Mouse (Mus musculus): Measurements from ENCODE around the gene Bcl2l15. TPM values are rescaled to one million over a fixed set of nuclear protein-coding genes. Genes with fewer than 3 reads are reported as not detected.
"Not testable (repeated sequence)": the region's sequence is repeated elsewhere in the genome, so short reads cannot be mapped to it uniquely, and the experiment has no call there.

Gene Bcl2l15
- total RNA-seq, 4 experiments from 2014 or later = not detected

DNA sequence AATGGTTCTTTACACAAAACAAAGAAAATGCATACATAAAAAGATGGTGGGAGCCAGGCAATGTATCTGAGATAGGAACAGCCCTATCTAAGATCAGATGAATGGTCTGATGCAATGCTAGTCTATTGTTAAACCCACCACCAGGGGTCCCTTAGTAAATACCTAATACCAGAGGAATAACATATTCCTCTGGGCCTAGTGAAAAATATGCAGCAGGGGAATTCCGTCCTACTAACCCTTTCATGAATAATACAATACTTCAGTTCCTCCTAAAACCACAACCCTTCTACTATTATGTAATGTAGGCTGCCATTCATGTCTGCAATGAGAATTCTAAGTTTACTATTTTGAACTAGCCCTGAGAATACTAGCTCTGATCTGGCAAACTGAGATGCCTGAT lies 1.7 kb upstream of the Bcl2l15 start:
- not testable (repeated sequence) for DNase-seq (ENCODE audit: low spot score in 2 of 2)

DNA sequence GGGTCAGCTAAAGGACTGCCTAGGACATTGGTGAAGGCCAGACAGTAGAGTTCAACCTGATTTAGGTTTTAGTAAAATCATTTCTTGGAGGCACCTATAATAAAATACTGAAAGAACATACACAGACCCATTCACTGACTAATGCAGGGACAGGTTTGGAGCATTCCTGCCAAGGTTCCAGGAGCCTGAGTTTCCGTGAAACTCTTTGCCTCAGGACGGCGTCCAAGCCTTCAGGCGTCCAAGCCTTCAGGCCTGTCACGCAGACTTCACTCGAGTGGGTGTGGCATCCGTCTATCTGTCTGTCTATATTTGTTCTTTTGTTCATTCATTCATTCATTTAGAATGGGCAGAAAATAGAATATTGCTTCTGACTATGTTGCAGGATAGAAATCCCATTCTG lies 1.3 kb upstream of the Bcl2l15 start:
- DNase-seq (ENCODE audit: low spot score in 2 of 2) = no peak

DNA sequence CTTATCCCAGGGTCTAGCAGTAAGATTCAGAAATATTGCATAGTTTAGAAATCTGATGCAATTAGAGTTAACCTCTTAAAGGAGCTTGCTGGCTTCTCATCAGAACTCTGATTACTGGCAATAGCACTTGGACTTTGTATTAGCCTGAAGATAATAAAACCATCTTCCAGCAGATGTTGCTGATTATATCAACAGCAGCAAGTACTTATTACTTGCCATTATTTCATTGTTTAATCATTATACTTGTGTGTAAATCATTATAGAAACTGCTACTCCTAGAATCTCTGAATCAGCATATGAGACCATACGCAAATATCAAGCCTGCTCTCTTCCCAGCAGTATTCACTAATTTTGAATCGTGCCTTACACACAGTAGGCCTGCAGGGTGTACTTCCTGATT lies 1.6 kb downstream of the Bcl2l15 start:
- DNase-seq (ENCODE audit: low spot score in 2 of 2) = no peak

DNA sequence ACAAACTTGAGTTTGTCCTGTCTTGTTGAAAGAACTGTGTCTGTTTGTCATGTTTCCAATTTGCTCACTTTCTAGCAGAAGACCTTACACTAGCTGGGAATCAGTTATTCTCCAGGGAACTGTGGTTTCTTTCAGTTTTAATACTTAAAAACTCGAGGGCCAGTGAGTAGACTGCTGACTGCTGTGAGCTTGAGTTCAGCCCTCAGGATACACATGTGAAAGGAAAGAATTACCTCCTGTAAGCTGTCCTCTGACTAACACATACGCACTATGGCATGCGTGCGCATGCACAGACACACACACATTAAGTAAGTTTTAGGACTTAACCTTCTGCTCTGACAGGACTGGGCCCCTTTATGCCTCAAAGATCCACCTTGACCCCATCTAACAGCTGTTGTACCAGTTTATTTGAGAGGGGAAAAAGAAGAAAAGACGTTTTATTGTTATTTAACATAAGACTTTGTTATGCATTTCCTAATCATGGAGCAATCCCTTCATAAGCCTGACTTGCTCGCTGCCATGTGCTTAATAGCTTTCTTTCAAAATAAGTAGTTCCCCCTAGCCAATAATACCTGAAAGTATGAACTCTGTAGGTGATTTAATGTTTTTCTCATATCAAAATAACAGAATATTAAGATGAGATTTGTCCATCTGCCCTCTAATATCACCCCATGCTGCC lies 3.0 kb downstream of the Bcl2l15 start:
- DNase-seq (ENCODE audit: low spot score in 2 of 2) = no peak

DNA sequence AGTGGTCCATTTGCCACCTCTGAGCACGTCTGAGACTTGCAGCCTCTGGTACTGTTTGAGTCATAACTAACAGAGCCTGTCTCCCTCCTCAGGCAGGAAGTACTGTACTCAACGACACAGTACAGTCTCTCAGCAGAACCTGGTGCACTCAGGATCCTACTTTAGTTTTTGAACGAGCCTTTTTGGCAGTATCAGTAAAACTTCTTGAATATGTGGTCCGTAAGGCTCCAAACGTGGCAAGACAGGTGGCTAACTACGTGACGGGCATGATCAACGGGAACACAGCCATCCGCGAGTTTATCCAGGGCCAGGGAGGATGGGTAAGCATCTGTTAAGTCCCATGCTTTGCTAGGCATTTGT lies 3.5 kb downstream of the Bcl2l15 start:
- DNase-seq (ENCODE audit: low spot score in 2 of 2) = no peak

DNA sequence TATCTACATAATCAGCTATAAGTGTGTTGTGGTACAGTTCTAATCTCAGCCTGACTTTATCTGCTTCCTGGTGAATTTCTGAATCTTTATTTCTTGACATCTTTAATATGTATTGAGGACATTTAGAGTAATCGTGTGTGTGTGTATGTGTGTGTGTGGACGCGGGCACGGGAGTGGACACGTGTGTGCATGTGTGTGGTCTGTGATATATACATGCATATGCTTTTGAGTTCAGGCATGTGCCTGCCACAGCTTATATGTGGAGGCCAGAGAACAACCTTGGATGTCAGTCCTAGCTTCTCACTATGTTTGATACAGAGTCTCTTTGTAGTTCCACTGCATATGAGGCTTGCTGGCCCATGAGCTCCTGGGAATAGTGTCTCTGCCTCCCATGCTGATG lies 4.1 kb downstream of the Bcl2l15 start:
- no peak for DNase-seq (ENCODE audit: low spot score in 2 of 2)

DNA sequence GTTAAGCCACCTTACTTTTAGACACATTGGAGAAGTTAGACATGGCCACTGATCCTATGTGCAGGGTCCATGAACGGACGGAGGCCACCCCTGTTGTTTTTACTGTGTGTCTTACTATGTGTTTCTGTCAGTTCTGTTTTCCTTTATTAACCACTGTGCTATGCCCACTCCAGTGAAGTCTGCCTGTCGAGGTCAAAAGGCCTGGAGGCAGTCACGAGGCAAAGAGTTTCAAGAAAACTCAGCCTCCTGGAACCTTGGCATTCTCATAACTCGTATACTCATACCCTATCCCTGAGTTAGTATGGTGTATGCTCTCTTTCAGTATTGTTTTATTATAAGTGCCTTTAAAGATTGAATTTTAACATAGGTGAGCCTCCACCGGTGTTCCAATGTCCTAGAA lies 7.3 kb downstream of the Bcl2l15 start:
- DNase-seq (ENCODE audit: low spot score in 2 of 2) = no peak

DNA sequence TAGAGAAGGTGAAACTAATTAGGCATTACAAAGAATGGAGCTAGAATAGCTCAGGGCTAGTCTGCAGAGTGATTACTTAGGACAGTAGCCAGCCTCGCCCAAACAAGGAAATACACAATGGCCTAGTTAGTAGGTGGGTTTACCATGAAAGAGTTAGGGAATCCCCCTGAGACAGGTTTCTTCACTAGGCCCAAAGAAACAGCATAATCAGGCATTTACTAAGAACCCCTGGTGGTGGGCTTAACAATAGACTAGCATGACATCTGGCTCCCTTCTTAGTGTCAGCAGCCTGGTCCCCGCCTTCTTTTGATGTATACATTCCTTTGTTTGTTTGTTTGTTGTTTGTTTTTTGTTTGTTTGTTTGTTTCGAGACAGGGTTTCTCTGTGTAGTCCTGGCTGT lies 7.8 kb downstream of the Bcl2l15 start:
- DNase-seq (ENCODE audit: low spot score in 2 of 2) = not testable (repeated sequence)

DNA sequence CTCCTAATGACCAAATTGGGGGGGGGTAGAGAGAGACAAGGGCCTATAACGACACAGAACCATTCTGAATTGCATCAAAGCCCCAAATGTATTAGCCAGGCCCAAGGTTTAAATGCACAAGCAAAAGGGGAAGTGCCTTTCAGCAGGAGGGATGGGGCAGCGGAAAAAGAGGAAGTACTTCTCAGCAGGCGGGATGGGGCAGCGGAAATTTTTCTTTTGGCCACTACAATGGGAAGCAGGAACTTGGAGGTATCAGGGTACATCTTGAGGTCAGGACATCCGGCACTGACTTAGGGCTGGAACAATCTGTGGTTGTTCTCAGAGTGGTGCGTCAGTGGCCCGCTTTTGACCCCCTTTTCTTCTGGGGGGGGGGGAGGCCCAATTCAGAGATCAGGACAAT lies 8.5 kb downstream of the Bcl2l15 start:
- not testable (repeated sequence) for DNase-seq (ENCODE audit: low spot score in 2 of 2)

DNA sequence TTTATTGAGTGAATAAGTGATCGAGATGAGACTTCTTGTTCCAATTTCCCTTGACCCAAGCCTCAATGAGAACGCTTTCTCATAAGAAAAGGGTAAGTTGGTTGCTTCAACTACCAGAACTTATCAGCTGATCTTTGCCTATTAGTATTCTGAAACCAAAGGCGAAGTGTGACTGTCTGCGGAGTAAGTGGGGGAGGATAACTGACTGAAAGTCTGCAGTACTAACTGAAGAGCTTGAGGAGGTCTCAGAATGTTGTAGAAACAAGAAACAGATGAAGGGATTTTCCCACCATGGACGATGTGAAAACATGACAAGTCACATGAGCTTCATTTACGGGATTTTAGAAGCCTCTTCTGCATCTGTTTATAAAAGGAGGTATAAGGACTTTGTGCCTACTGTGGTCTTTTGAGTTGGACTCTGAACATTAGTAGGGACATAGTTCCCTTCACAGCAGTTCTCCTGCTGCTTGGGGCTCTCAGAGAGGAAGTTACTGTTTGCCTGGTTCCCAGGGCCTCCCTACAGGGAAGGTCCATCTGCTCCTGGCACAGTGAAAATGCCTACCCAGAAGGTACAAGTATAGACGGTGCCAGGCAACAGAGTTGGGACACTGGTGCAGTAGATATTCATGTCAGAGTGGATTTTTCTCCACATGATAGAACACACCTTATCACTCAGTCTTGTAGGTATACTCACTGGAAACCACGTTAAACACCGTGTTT lies 18.4 kb downstream of the Bcl2l15 start:
- DNase-seq (ENCODE audit: low spot score in 2 of 2) = no peak

DNA sequence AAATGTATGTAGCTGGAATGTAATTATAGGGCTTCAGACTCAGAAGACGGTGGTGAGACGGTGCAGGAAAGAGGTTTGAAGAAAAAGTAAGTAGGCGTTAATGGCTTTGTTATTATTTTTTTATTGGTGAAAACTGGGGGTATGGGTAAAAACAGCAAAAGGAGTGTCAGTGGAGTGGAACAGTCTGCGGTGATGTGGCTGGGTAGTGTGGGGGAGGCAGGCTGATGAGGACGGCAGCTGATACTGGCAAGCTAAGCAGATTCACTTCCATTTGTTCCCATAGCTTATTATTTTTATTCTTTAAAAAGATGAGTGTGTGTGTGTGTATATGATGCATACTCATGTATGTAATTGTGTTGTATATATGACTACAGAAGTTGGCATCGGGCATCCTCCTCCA lies 19.1 kb downstream of the Bcl2l15 start:
- no peak for DNase-seq (ENCODE audit: low spot score in 2 of 2)

DNA sequence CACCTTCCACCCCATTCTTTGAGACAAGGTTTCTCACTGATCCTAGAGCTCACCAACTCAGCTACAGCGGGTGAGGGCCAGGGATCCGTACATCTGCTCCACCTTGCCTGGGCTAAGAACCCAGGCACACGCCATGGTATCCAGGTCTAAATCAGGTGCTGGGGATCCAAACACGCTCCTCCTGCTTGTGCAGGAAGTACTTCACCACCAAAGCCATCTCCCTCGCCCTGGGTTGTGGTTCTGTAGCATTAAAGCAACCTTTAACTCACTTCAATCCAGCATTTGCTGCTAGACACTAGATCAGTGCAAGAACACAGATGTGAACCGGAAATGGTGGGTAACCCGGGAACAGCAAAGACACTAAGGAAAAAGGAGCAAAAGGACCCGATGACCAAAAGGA lies 19.5 kb downstream of the Bcl2l15 start:
- DNase-seq (ENCODE audit: low spot score in 2 of 2) = no peak

DNA sequence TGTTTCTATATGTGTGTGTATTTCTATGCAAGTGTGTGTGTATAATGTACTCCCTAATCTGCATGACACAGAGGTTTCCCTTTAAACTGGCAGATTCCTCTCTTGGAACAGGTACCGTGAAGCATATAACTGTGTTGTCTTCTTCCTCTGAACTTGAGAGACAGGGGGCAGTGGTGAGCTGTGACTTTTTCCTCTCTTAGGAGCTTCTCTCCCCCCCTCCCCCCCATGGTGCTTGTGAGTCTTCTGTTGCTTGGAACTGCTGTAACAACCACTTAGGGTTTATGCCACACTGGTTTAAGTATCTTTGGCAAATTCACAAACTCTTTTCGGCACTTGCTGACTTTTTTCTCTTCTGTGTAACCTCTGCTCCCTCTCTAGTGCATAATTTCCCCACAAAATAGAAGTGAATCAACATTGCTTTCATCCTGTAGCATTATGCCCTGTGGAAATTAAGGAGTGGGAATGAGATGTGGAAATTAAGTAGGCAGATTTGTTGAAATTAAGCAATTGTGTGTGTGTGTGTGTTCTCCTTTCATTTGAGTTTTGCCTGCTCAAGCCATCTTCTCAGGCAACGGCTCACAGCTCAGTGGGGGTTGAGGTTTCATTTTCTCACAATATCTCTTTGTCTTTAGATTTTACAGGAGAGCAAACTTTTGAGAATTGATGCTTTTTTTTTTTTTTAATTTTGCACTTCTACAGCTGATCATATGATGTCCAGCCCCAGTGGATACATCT lies 20.3 kb downstream of the Bcl2l15 start:
- no peak for DNase-seq (ENCODE audit: low spot score in 2 of 2)

DNA sequence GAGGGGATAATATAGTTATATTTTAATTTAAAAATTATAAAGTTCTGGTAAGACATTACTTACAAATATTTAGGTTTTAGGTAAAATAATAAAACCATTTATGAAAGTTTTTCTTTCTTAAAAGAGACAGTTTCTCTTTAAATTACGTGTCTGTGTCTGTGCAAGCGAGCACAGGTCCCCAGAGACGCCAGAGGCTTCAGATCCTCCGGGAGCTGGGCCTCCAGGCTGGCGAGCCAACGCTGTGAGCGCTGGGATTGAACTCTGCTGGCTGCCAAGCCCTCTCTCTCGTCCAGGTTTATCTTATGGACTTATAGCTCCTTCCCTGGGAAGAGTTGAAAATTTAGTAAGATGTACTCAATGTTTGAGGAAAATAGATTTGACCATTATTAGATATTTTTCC lies 21.4 kb downstream of the Bcl2l15 start:
- DNase-seq (ENCODE audit: low spot score in 2 of 2) = no peak

DNA sequence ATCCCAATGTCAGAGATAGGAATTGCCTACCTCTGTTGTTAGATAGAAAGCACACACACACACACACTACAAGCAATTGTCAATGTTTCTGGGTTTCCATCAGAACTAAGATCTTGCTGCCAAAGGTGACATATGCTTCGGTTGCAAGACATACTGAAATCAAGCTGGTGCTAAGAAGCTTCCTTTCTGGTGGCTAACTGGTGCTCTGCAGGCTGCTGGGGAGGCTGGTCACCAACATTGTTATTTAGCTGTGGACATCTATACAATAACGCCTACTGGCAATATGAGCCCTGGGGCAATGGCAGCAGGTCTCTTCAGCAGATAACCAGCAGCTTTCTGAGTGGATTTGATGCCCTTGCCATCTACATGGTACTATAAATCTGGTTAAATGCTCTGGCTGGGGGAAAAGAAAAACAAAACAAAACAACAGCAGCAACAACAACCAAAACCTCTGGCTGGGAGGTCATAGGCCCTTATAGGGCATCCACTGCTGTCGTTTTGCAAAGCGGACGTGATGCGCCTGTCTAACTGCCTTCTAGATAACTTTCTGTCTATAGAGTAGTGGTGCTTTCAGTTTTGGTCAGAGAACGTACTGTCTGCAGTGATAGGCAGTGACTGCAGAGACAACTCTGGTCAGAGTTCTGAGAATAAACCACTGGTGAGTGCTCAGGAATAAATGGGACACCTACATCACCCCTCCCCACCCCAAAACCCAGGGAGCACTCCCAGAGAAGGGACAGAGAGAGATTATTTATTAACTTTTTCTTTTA lies 24.8 kb downstream of the Bcl2l15 start:
- no peak for DNase-seq (ENCODE audit: low spot score in 2 of 2)

DNA sequence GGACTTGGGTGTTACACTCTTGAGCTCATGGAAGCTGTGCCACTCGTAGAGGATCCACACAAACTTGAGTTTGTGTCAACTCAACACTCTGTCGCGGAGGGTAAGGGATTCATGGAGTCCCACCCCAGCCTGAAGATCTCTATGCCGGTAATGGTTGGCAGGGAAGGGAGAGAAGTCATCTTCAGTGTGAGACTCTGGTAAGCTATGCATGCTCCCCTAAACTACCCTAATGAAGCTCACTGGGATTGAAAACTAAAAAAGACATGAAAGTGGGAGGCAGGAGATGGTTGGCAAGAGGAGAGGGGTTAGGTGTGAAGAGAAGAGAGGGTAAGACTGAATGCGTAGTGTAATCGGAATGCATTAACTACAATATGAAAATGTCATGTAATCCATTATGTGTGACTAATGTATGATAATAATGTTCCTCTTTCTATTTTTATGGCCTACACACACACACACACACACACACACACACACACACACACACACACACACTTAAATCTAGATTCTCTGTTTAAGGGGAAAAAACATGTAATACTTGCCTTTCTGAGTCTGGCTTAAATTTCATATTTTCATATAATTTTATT lies 25.7 kb downstream of the Bcl2l15 start:
- no peak for DNase-seq (ENCODE audit: low spot score in 2 of 2)

DNA sequence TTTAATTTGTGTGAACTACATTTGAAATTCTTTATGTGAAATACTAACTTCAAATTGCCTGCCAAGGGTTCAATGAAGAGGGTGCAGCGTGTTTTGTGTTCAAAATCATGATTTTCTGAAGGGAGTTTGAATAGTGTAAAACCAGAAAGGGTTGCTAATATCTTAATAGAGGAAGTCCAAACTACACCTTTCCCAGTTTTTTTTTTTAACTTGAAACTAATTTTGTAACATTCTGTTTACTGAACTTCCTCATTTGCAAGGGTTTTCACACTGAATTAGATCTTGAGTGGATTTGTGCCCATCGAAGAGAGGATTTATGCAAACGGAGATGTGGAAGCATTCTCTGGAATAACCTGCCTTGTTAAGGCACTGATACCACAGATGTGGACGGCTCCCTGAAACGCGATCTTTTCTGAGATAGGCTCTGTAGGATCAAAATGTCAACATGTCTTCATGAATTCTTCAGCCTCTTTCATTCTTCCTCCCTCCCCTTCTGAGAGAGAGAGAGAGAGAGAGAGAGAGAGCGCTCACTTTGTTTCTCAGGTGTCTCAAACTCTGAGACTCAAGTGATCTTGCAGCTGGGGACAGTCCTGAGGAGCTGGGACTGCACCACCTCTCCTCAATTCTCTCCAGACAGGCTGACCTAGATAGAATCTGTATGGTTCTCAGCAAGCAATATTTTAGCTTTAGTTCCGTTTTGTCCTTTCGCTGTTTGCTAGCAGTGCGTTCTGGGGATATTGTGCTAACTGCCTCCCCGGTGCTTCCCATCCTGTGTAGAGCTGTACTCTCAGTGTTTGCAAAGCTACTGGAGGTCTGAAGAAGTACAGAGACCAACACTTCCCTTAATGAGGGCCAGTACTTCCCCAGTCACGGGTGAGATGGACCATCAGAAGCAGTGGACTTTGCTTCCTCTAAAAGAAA lies 26.7 kb downstream of the Bcl2l15 start, which contains the start of gene Ptpn22:
Gene Ptpn22, plus strand, starts transcription at position 915 of the 921 bp plus-strand sequence.
- no peak for DNase-seq (ENCODE audit: low spot score in 2 of 2)

DNA sequence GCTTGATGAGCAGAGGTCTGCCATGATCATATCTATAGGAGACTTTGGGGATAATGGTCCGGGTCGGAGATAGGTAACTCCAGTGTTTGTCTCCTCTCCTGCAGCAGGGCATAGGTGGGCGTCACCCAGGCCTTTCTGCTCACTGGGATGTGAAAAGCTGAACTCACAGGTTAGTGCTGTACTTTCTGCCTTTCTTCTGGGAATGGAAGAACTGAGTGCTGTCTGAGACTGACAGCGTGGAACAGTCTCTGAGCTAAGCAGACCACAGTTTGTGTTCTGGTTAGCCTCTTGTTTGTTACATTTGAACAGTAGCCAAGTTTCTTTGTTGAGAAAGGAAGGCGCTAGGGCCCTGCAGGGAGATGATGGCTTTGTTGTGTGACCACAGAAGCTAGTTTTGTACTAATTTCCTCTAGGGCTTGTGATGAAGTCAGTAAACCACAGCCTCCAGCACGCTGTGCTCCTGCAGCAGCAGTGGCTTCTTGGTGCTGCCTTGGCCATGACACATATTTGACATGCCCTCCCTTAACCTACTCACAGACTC lies 27.5 kb downstream of the Bcl2l15 start:
- no peak for DNase-seq (ENCODE audit: low spot score in 2 of 2)

DNA sequence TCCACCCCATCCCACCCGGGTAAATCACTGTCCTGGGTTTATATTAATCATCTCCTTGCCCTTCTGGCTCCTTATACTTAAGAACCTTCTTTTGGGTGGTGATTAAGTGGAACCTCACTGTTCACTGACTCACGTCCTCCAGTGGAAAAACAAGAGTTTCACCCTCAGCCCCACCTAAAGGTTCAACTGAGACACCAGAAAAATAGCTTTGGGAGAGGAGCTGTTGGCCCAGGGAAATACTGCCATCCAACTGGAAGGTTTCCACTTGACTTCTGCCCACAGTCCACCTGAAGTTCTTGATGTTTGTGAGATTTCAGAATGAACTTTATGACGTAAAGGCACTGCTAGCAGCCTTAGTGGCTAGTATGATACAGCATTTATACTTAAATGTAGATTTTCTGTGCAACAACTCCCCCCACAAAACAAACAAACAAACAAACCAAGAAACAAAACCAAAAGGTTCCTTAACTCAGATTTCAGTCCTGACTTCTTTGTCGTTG lies 30.4 kb downstream of the Bcl2l15 start:
- no peak for DNase-seq (ENCODE audit: low spot score in 2 of 2)

DNA sequence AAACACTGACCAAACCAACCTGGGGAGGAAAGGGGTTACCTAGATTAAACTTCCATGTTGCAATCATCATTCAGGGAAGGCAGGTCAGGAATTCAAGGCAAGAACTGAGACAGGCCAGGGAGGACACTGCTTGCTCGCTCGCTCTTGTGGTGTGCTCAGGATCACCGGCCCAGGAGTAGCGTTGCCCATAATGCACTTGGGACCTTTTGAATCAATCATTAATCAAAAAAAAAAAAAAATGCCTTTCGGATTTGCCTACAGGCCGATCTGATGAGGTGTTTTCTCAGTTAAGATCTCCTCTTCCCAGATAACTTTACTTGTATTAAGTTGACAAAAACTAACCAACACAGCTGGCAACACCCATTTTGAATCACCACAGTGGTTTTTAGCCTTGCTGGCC lies 31.8 kb downstream of the Bcl2l15 start:
- DNase-seq (ENCODE audit: low spot score in 2 of 2) = no peak
